Mouse (Mus musculus) lung, postnatal 25 days (tissue): Measurements from ENCODE around the gene Capn2.
A peak's percentile ranks its signal among the peaks of the same experiment; 100 is the strongest.

Source experiments
- DNase-seq: peaks from one replicate; pipeline ENCODE4 v3.0.0; 2022; ENCODE audit warnings: low spot score

The Capn2 gene

GRCm38 (mm10) chr1:182460291-182461244 is 56.8 kb downstream of the Capn2 start:
- DNase-seq, result peak; percentile 75

GRCm38 (mm10) chr1:182459436-182459835 is 58.0 kb downstream of the Capn2 start:
- no peak for DNase-seq

- DNase-seq, result no peak
These were observed 58.9 kb downstream of the Capn2 start for GRCm38 (mm10) chr1:182458556-182458955.

GRCm38 (mm10) chr1:182455080-182455479 is 62.3 kb downstream of the Capn2 start:
- DNase-seq, result no peak

GRCm38 (mm10) chr1:182452473-182452872 is 64.9 kb downstream of the Capn2 start:
- no peak for DNase-seq

- DNase-seq, result no peak
These were observed 69.0 kb downstream of the Capn2 start for GRCm38 (mm10) chr1:182448276-182449035.

- DNase-seq, result peak; percentile 45
These were observed 73.3 kb downstream of the Capn2 start for GRCm38 (mm10) chr1:182444116-182444515.

GRCm38 (mm10) chr1:182441791-182442473 is 75.5 kb downstream of the Capn2 start:
- no peak for DNase-seq

- DNase-seq, result peak; percentile 84
These were observed 77.7 kb downstream of the Capn2 start for GRCm38 (mm10) chr1:182439546-182440222.

- no peak for DNase-seq
These were observed 80.7 kb downstream of the Capn2 start for GRCm38 (mm10) chr1:182436746-182437145.

- DNase-seq, result no peak
These were observed 85.3 kb downstream of the Capn2 start for GRCm38 (mm10) chr1:182432059-182432458.

GRCm38 (mm10) chr1:182430676-182431075 is 86.7 kb downstream of the Capn2 start:
- DNase-seq, result no peak

GRCm38 (mm10) chr1:182429826-182430225 is 87.6 kb downstream of the Capn2 start:
- DNase-seq, result no peak

GRCm38 (mm10) chr1:182427426-182427825 is 90.0 kb downstream of the Capn2 start:
- DNase-seq, result peak; percentile 64

GRCm38 (mm10) chr1:182426444-182426843 is 91.0 kb downstream of the Capn2 start:
- peak; percentile 8 for DNase-seq

- no peak for DNase-seq
These were observed 92.2 kb downstream of the Capn2 start for GRCm38 (mm10) chr1:182425176-182425575.

- peak; percentile 15 for DNase-seq
These were observed 93.1 kb downstream of the Capn2 start for GRCm38 (mm10) chr1:182424274-182424673.

- no peak for DNase-seq
These were observed 97.9 kb downstream of the Capn2 start for GRCm38 (mm10) chr1:182419481-182419880.
